Mouse (Mus musculus): ENCODE data around the gene Csf3r. TPM values are rescaled to one million over a fixed set of nuclear protein-coding genes. Genes with fewer than 3 reads are reported as not detected.

Csf3r gene
- total and polyA plus RNA-seq, 3 experiments, result 0.06 TPM; not detected in 2

- Histone ChIP-seq H3K27me3 (ENCODE audit: control insufficient read depth in 1 of 2, insufficient read depth in 2 of 2, low read length in 2 of 2) (no peaks in the 10 kb centered on the region), H3K36me3 (ENCODE audit: control insufficient read depth in 1 of 2, insufficient read depth in 2 of 2, low read length in 2 of 2) (no peaks in the 10 kb centered on the region), H3K4me3 (ENCODE audit: control insufficient read depth in 1 of 2, insufficient read depth in 1 of 2, low read depth in 2 of 2, low read length in 2 of 2) (no peak overlapping the region), H3K9ac (ENCODE audit: control insufficient read depth, low read depth, low read length, poor library complexity, severe bottlenecking) (no peak overlapping the region), H3K9me3 (replicated peaks; ENCODE audit: insufficient read depth, low read length) (no peaks in the 10 kb centered on the region), H3K79me2 (ENCODE audit: control insufficient read depth, insufficient read depth, low read length, poor library complexity) (no peaks in the 10 kb centered on the region), H3K27ac (ENCODE audit: control insufficient read depth, low read depth, low read length) (no peak overlapping the region), H3K4me1 (ENCODE audit: control insufficient read depth in 1 of 2, insufficient read depth in 2 of 2, low read length in 2 of 2) (no peaks in the 10 kb centered on the region)
- TF ChIP-seq JUND (IDR thresholded peaks at IDR 0.05; ENCODE audit: low read depth, low read length), result no peak
- no peak for TF ChIP-seq UBTF (IDR thresholded peaks at IDR 0.05; ENCODE audit: borderline replicate concordance, insufficient read depth, low read depth, low read length)
- TF ChIP-seq MAX (IDR thresholded peaks at IDR 0.05; ENCODE audit: low read length), result no peak
- TF ChIP-seq MXI1 (IDR thresholded peaks at IDR 0.05; ENCODE audit: low read depth, low read length), result no peak
- TF ChIP-seq ETS1 (IDR thresholded peaks at IDR 0.05; ENCODE audit: low read depth, low read length), result no peak
- no peak for TF ChIP-seq HCFC1 (IDR thresholded peaks at IDR 0.05; ENCODE audit: low read depth, low read length)
- no peak for TF ChIP-seq EP300 (IDR thresholded peaks at IDR 0.05; ENCODE audit: low read depth in 1 of 2, low read length in 2 of 2)
- no peak for TF ChIP-seq TAL1 (IDR thresholded peaks at IDR 0.05; ENCODE audit: low read length)
- no peak for TF ChIP-seq RAD21 (IDR thresholded peaks at IDR 0.05; ENCODE audit: low read depth, low read length)
- no peak for TF ChIP-seq SIN3A (IDR thresholded peaks at IDR 0.05; ENCODE audit: low read length)
- DNase-seq (ENCODE audit: low read depth, low spot score), result no peak
Observed at GRCm38 (mm10) chr4:126017676-126018332, 6.5 kb upstream of the Csf3r start.

GRCm38 (mm10) chr4:126018966-126019538, 5.3 kb upstream of the Csf3r start:
- Histone ChIP-seq H3K79me2 (ENCODE audit: control insufficient read depth, insufficient read depth, low read length, poor library complexity) (no peaks in the 10 kb centered on the region), H3K9ac (ENCODE audit: control insufficient read depth, low read depth, low read length, poor library complexity, severe bottlenecking) (no peak overlapping the region), H3K9me3 (replicated peaks; ENCODE audit: insufficient read depth, low read length) (no peaks in the 10 kb centered on the region), H3K4me1 (ENCODE audit: control insufficient read depth in 1 of 2, insufficient read depth in 2 of 2, low read length in 2 of 2) (no peaks in the 10 kb centered on the region), H3K4me3 (ENCODE audit: control insufficient read depth in 1 of 2, insufficient read depth in 1 of 2, low read depth in 2 of 2, low read length in 2 of 2) (no peak overlapping the region), H3K27ac (ENCODE audit: control insufficient read depth, low read depth, low read length) (no peak overlapping the region), H3K27me3 (ENCODE audit: control insufficient read depth in 1 of 2, insufficient read depth in 2 of 2, low read length in 2 of 2) (no peaks in the 10 kb centered on the region), H3K36me3 (ENCODE audit: control insufficient read depth in 1 of 2, insufficient read depth in 2 of 2, low read length in 2 of 2) (no peaks in the 10 kb centered on the region)
- DNase-seq (ENCODE audit: low read depth, low spot score), result no peak
- TF ChIP-seq KAT2A (conservative IDR thresholded peaks at IDR 0.05; ENCODE audit: low read depth, low read length), result no peak
- no peak for TF ChIP-seq POLR2AphosphoS5 (IDR thresholded peaks at IDR 0.05; ENCODE audit: borderline replicate concordance, low read depth, low read length)
- TF ChIP-seq TCF12 (IDR thresholded peaks at IDR 0.05; ENCODE audit: low read depth, low read length), result no peak

- peaks cover 12 to 38% of the 10 kb centered on the region in 2 experiments for H3K4me1 ChIP-seq (ENCODE audit: control insufficient read depth in 1 of 2, insufficient read depth in 2 of 2, low read length in 2 of 2)
- peak; percentile 75 for DNase-seq (ENCODE audit: low read depth, low spot score)
- H3K27ac ChIP-seq (ENCODE audit: control insufficient read depth, low read depth, low read length), result no peak overlapping the region
- H3K27me3 ChIP-seq (ENCODE audit: control insufficient read depth in 1 of 2, insufficient read depth in 2 of 2, low read length in 2 of 2), result no peaks in the 10 kb centered on the region
- TF ChIP-seq ETS1 (IDR thresholded peaks at IDR 0.05; ENCODE audit: low read depth, low read length) (no peak), TAL1 (IDR thresholded peaks at IDR 0.05; ENCODE audit: low read length) (no peak), USF1 (IDR thresholded peaks at IDR 0.05; ENCODE audit: low read depth, low read length) (no peak), POLR2A (IDR thresholded peaks at IDR 0.05; ENCODE audit: control insufficient read depth in 1 of 2, insufficient read depth in 1 of 2, low read depth in 1 of 2, low read length in 2 of 2, poor library complexity in 1 of 2) (no peak), MAFK (IDR thresholded peaks at IDR 0.05; ENCODE audit: borderline replicate concordance, low read depth, low read length) (no peak), ZNF384 (IDR thresholded peaks at IDR 0.05; ENCODE audit: low read depth, low read length) (no peak), ZC3H11A (IDR thresholded peaks at IDR 0.05; ENCODE audit: low read depth, low read length) (no peak), POLR2AphosphoS5 (IDR thresholded peaks at IDR 0.05; ENCODE audit: borderline replicate concordance, low read depth, low read length) (no peak), HCFC1 (IDR thresholded peaks at IDR 0.05; ENCODE audit: low read depth, low read length) (no peak), GATA1 (IDR thresholded peaks at IDR 0.05; ENCODE audit: low read depth, low read length) (no peak), UBTF (IDR thresholded peaks at IDR 0.05; ENCODE audit: borderline replicate concordance, insufficient read depth, low read depth, low read length) (no peak)
- H3K9ac ChIP-seq (ENCODE audit: control insufficient read depth, low read depth, low read length, poor library complexity, severe bottlenecking), result no peak overlapping the region
- no peaks in the 10 kb centered on the region for H3K9me3 ChIP-seq (replicated peaks; ENCODE audit: insufficient read depth, low read length)
- peaks cover 0 to 20% of the 10 kb centered on the region in 2 experiments; a peak in 2 of 4 replicates for H3K36me3 ChIP-seq (ENCODE audit: control insufficient read depth in 1 of 2, insufficient read depth in 2 of 2, low read length in 2 of 2)
- H3K4me3 ChIP-seq (ENCODE audit: control insufficient read depth in 1 of 2, insufficient read depth in 1 of 2, low read depth in 2 of 2, low read length in 2 of 2), result no peak overlapping the region
- no peaks in the 10 kb centered on the region for H3K79me2 ChIP-seq (ENCODE audit: control insufficient read depth, insufficient read depth, low read length, poor library complexity)
Observed at GRCm38 (mm10) chr4:126025801-126026200, 1.5 kb downstream of the Csf3r start.

Data from MEL (cell line).